Mouse (Mus musculus): ENCODE results near the gene Samsn1. TPM values are rescaled to one million over a fixed set of nuclear protein-coding genes. Genes with fewer than 3 reads are reported as not detected.

The Samsn1 gene
- polyA plus RNA-seq, 1 experiment from 2014 or later: 3.0 TPM

DNA sequence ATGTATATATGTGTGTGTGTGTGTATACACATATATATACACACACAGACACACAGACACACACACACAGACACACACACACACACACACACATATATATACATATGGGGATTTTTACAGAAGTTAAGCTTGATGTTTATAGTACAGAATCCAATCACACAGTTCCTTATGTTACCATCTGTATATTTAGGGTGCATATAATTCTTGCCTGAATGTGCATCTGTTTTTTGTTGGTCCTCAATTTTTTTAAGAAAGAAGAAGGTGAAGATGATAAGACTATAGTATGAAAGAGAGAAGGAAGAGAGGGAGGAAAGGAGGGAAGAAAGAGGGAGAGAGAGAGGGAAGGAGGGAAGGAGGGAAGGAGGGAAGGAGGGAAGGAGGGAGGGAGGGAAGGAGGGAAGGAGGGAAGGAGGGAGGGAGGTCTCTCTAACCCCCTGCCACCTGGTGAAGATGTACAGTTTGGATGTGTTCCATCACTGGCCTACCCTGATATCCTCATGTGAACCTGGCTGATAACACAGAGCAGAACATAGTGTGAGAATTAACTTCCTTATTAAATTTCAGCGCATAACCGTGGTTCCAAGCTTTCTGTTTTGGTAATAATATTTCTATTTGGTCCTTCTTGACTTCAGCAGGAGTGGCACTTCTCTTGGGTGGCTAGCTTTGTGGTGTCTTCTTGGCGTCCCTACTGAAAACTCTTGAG, 19.1 kb downstream of the Samsn1 start:
- Histone ChIP-seq H3K27ac (ENCODE audit: low read length) (no peak overlapping the region), H3K4me3 (ENCODE audit: low read length) (no peak overlapping the region)

DNA sequence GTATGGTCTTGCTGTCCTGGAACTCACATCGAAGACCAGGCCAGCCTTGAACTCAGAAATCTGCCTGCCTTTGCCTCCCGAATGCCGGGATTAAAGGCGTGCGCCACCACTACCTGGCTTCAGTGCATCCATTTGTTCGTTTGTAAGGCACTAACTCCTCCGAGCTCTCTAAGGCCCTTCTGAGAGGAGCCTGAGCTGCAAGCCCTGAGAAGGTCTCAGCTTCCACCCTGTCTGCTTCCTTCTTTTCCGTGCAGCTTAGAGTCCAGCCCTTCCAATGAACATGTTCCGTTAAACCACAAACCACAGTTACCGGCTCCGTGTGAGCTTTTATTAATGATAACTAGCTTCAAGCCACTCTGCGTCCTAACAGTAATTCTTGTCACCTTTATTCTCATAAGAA, 19.8 kb downstream of the Samsn1 start:
- Histone ChIP-seq H3K27ac (ENCODE audit: low read length) (no peak overlapping the region), H3K9ac (ENCODE audit: low read length) (no peak overlapping the region), H3K27me3 (ENCODE audit: control insufficient read depth, insufficient read depth, low read depth, low read length) (no peaks in the 10 kb centered on the region), H3K36me3 (ENCODE audit: control insufficient read depth, insufficient read depth, low read length) (no peaks in the 10 kb centered on the region), H3K9me3 (ENCODE audit: control insufficient read depth, low read length) (no peaks in the 10 kb centered on the region), H3K4me1 (replicated peaks; ENCODE audit: control insufficient read depth, insufficient read depth, low read length) (no peaks in the 10 kb centered on the region), H3K4me2 (ENCODE audit: low read depth, low read length) (no peak overlapping the region), H3K4me3 (ENCODE audit: low read length) (no peak overlapping the region)
- WGBS: 84% methylated on average over 12 of the region's 12 CpGs
- no peak for ATAC-seq (ENCODE audit: low read depth)

More for the DNA sequence above, 19.1 kb downstream of the Samsn1 start:
- Histone ChIP-seq H3K4me2 (ENCODE audit: low read depth, low read length) (no peak overlapping the region), H3K9me3 (ENCODE audit: control insufficient read depth, low read length) (no peaks in the 10 kb centered on the region), H3K4me1 (replicated peaks; ENCODE audit: control insufficient read depth, insufficient read depth, low read length) (no peaks in the 10 kb centered on the region), H3K36me3 (ENCODE audit: control insufficient read depth, insufficient read depth, low read length) (no peaks in the 10 kb centered on the region), H3K9ac (ENCODE audit: low read length) (no peak overlapping the region), H3K27me3 (ENCODE audit: control insufficient read depth, insufficient read depth, low read depth, low read length) (no peaks in the 10 kb centered on the region)
- ATAC-seq (ENCODE audit: low read depth): no peak
- WGBS: 87% methylated on average over 3 of the region's 3 CpGs

DNA sequence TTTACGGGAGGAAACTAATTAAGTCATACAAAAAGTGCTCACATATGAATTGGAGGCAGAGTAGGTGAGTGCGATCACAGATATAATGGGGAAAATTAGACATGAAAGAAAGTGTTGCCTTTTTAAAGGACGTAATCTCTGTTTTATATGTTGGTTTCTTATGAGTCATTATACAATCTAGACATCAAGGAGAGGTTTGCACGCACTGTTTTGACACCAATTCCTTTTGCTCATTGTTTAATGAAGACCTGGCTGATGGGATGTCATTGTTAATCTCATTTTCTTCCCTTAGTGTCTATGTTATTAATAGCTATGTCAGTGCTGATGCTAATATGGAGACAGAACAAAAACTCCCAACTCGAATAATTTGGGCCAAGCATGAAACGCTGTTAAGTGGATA, 20.3 kb downstream of the Samsn1 start:
- no peaks in the 10 kb centered on the region for H3K36me3 ChIP-seq (ENCODE audit: control insufficient read depth, insufficient read depth, low read length)
- 70% methylated on average over 6 of the region's 6 CpGs for WGBS
- H3K27me3 ChIP-seq (ENCODE audit: control insufficient read depth, insufficient read depth, low read depth, low read length): no peaks in the 10 kb centered on the region
- ATAC-seq (ENCODE audit: low read depth): no peak
- no peak overlapping the region for H3K4me3 ChIP-seq (ENCODE audit: low read length)
- H3K27ac ChIP-seq (ENCODE audit: low read length): no peak overlapping the region
- no peaks in the 10 kb centered on the region for H3K4me1 ChIP-seq (replicated peaks; ENCODE audit: control insufficient read depth, insufficient read depth, low read length)
- H3K9me3 ChIP-seq (ENCODE audit: control insufficient read depth, low read length): no peaks in the 10 kb centered on the region
- no peak overlapping the region for H3K9ac ChIP-seq (ENCODE audit: low read length)
- H3K4me2 ChIP-seq (ENCODE audit: low read depth, low read length): no peak overlapping the region

DNA sequence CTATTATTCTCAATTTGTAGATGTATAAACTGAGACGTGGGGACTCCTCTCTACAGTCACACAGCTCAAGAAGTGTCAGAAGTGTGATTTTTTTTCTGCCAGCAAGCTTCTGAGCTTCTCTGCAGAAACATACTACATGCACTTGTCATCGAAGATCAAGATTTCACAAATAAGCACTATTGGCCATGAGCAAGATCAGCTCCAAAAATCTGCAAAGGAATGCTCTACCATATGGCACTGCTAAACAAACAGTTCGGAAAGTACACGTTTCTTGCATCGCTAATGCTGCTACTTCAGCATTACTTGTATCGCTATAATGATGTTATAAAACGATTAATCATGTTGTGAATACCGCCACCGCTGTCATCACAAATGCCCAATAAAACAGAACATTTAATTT, 22.0 kb downstream of the Samsn1 start:
- no peak for ATAC-seq (ENCODE audit: low read depth)
- H3K9ac ChIP-seq (ENCODE audit: low read length): no peak overlapping the region
- H3K27ac ChIP-seq (ENCODE audit: low read length): no peak overlapping the region
- H3K36me3 ChIP-seq (ENCODE audit: control insufficient read depth, insufficient read depth, low read length): no peaks in the 10 kb centered on the region
- 78% methylated on average over 9 of the region's 9 CpGs for WGBS
- no peak overlapping the region for H3K4me3 ChIP-seq (ENCODE audit: low read length)
- H3K4me2 ChIP-seq (ENCODE audit: low read depth, low read length): no peak overlapping the region
- H3K9me3 ChIP-seq (ENCODE audit: control insufficient read depth, low read length): no peaks in the 10 kb centered on the region
- no peaks in the 10 kb centered on the region for H3K27me3 ChIP-seq (ENCODE audit: control insufficient read depth, insufficient read depth, low read depth, low read length)
- H3K4me1 ChIP-seq (replicated peaks; ENCODE audit: control insufficient read depth, insufficient read depth, low read length): no peaks in the 10 kb centered on the region

DNA sequence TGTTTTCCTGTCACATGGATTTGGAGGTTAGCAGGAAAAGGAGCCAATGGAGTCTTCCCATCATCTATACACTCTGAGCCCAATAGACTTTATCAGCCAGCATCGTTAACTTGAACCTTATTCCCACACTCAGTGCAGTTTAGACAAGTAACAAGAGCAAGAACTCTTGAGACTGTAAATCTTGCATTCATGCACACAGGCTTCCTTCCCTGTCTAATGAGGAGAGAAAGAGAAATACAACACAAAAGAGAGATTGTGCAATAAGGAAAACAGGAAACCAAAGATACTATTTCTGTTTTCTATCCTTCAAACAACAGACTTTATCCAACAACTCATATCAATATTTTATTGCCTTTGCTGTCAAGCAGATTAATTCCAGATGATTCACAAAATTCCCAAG, 31.9 kb downstream of the Samsn1 start:
- no peaks in the 10 kb centered on the region for H3K27me3 ChIP-seq (ENCODE audit: control insufficient read depth, insufficient read depth, low read depth, low read length)
- no peak overlapping the region for H3K4me2 ChIP-seq (ENCODE audit: low read depth, low read length)
- no peak overlapping the region for H3K4me3 ChIP-seq (ENCODE audit: low read length)
- no peaks in the 10 kb centered on the region for H3K4me1 ChIP-seq (replicated peaks; ENCODE audit: control insufficient read depth, insufficient read depth, low read length)
- ATAC-seq (ENCODE audit: low read depth): no peak
- no peak overlapping the region for H3K27ac ChIP-seq (ENCODE audit: low read length)
- no peaks in the 10 kb centered on the region for H3K36me3 ChIP-seq (ENCODE audit: control insufficient read depth, insufficient read depth, low read length)
- WGBS: 47% methylated on average over 1 of the region's 1 CpGs
- no peak overlapping the region for H3K9ac ChIP-seq (ENCODE audit: low read length)
- no peaks in the 10 kb centered on the region for H3K9me3 ChIP-seq (ENCODE audit: control insufficient read depth, low read length)

DNA sequence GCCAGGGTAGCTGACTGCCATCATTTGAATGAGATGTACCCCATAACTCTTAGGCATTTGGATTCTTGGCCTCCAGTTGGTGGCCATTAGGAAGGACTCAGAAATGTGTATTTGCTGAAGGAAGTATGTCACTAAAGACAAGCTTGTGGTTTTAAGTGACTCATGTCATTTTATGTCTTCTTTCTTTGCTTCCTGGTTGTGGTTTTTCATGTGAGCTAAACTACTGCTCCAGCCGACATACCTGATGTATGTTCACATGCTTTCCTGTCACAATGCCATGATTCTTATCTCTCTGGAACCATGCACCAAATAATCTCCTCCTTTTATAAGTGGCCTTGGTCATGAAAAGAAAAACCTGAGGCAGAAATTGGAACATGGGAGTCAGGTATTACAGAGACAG, 38.2 kb downstream of the Samsn1 start:
- Histone ChIP-seq H3K9ac (ENCODE audit: low read length) (no peak overlapping the region), H3K27me3 (ENCODE audit: control insufficient read depth, insufficient read depth, low read depth, low read length) (no peaks in the 10 kb centered on the region), H3K4me3 (ENCODE audit: low read length) (no peak overlapping the region), H3K27ac (ENCODE audit: low read length) (no peak overlapping the region), H3K4me1 (replicated peaks; ENCODE audit: control insufficient read depth, insufficient read depth, low read length) (no peaks in the 10 kb centered on the region), H3K9me3 (ENCODE audit: control insufficient read depth, low read length) (no peaks in the 10 kb centered on the region), H3K4me2 (ENCODE audit: low read depth, low read length) (no peak overlapping the region), H3K36me3 (ENCODE audit: control insufficient read depth, insufficient read depth, low read length) (no peaks in the 10 kb centered on the region)
- ATAC-seq (ENCODE audit: low read depth): no peak
- WGBS: 90% methylated on average over 1 of the region's 1 CpGs

DNA sequence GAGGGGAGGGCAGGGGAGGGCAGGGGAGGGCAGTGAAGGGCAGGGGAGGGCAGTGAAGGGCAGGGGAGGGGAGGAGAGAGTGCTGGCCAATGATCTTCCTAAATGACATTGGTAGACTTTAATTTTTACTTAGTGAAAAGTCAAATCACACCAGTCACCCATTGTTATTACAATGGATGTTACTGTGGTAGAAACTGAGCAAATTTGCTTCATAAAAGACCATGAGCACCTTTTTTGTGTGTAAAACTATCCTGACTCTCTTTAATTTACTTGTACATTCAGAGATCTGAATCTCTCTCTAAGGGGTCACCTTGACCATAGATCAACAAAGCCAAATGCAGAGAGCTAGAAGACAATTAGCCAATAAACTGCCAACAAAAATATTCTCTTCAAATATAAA, 42.7 kb downstream of the Samsn1 start:
- Histone ChIP-seq H3K27me3 (ENCODE audit: control insufficient read depth, insufficient read depth, low read depth, low read length) (no peaks in the 10 kb centered on the region), H3K27ac (ENCODE audit: low read length) (no peak overlapping the region), H3K9ac (ENCODE audit: low read length) (no peak overlapping the region), H3K9me3 (ENCODE audit: control insufficient read depth, low read length) (no peaks in the 10 kb centered on the region), H3K4me1 (replicated peaks; ENCODE audit: control insufficient read depth, insufficient read depth, low read length) (no peaks in the 10 kb centered on the region), H3K4me3 (ENCODE audit: low read length) (no peak overlapping the region), H3K4me2 (ENCODE audit: low read depth, low read length) (no peak overlapping the region), H3K36me3 (ENCODE audit: control insufficient read depth, insufficient read depth, low read length) (no peaks in the 10 kb centered on the region)
- ATAC-seq (ENCODE audit: low read depth): no peak

DNA sequence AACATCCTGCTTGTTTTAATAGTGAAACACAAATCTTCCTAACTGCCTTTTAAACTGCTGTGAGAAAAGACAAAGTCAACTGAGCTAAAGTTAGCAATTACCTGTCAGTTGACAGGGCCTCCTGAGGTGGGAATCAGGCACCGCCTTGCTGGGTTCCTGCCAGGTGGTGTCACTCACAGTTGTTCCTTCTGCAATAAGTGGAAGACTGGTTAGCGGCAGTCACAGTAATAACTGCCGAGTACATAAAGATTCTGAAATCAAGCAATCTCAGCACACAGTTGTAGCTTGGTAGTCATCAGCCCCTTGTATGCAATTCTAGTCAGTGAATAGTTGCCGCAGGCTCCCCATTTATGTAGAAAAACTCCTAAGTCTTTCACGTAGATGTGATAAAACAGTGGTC, 44.3 kb downstream of the Samsn1 start:
- Histone ChIP-seq H3K4me1 (replicated peaks; ENCODE audit: control insufficient read depth, insufficient read depth, low read length) (no peaks in the 10 kb centered on the region), H3K9me3 (ENCODE audit: control insufficient read depth, low read length) (no peaks in the 10 kb centered on the region), H3K9ac (ENCODE audit: low read length) (no peak overlapping the region), H3K4me3 (ENCODE audit: low read length) (no peak overlapping the region), H3K27ac (ENCODE audit: low read length) (no peak overlapping the region), H3K4me2 (ENCODE audit: low read depth, low read length) (no peak overlapping the region), H3K27me3 (ENCODE audit: control insufficient read depth, insufficient read depth, low read depth, low read length) (no peaks in the 10 kb centered on the region), H3K36me3 (ENCODE audit: control insufficient read depth, insufficient read depth, low read length) (no peaks in the 10 kb centered on the region)
- WGBS: 67% methylated on average over 5 of the region's 5 CpGs
- no peak for ATAC-seq (ENCODE audit: low read depth)

DNA sequence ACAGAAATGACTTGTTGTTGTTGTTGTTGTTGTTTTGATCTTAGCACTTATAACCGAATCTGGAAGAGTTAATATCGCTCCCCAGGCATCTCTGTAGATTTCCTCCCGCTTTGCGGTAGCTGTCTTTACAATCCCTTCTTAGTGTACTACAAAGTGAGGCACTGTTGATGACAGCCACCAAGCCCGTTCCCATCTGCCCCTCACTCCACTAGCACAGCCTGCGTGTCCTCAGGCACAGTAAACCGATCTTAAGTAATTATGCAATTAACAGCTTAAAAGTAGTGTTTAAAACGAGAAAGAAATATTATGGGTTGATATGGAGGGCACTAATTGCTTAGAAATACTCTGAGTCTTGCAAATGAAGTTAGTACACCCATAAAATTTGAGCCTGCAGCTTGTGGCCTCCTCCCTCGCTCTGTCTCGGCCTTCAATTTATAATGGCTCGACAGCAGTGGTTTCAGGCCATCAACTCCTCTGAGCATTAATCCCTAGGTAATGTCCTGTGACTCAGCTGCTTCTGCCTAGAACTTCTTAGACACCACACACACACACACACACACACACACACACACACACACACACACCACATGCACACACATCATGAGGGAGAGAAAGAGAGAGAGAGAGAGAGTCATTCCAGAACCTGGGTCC, 46.3 kb downstream of the Samsn1 start:
- 84% methylated on average over 11 of the region's 11 CpGs for WGBS
- no peak for ATAC-seq (ENCODE audit: low read depth)
- H3K9me3 ChIP-seq (ENCODE audit: control insufficient read depth, low read length): no peaks in the 10 kb centered on the region
- H3K4me1 ChIP-seq (replicated peaks; ENCODE audit: control insufficient read depth, insufficient read depth, low read length): no peaks in the 10 kb centered on the region
- no peaks in the 10 kb centered on the region for H3K27me3 ChIP-seq (ENCODE audit: control insufficient read depth, insufficient read depth, low read depth, low read length)
- no peaks in the 10 kb centered on the region for H3K36me3 ChIP-seq (ENCODE audit: control insufficient read depth, insufficient read depth, low read length)
- no peak overlapping the region for H3K27ac ChIP-seq (ENCODE audit: low read length)
- no peak overlapping the region for H3K4me2 ChIP-seq (ENCODE audit: low read depth, low read length)
- no peak overlapping the region for H3K4me3 ChIP-seq (ENCODE audit: low read length)
- no peak overlapping the region for H3K9ac ChIP-seq (ENCODE audit: low read length)

All from lung, embryonic 16.5 days (tissue).